Mouse (Mus musculus) MEL (cell line): ENCODE data around the gene Atp10b.

Experiments
- CTCF ChIP-seq, 3 experiments: IDR thresholded peaks in 2 of 3; conservative IDR thresholded peaks in 1 of 3; 2 replicates each; pipeline ENCODE4 v1.5.1; 2011 to 2012; ENCODE audit warnings: low read length in 3 of 3, low read depth in 2 of 3, mild to moderate bottlenecking in 2 of 3, improper control_type of control experiment in 1 of 3, inconsistent platforms in 1 of 3, mixed read lengths in 1 of 3, moderate library complexity in 1 of 3; ENCODE audit not compliant: control insufficient read depth in 1 of 3, insufficient read depth in 1 of 3, poor library complexity in 1 of 3, severe bottlenecking in 1 of 3
- EP300 ChIP-seq, 2 experiments: IDR thresholded peaks; 2 replicates each; pipeline ENCODE4 v1.6.1; 2011; ENCODE audit warnings: improper control_type of control experiment in 2 of 2, low read length in 2 of 2, low read depth in 1 of 2, mild to moderate bottlenecking in 1 of 2
- GATA1 ChIP-seq: IDR thresholded peaks from 2 replicates; pipeline ENCODE4 v1.6.1; 2011; ENCODE audit warnings: low read depth, low read length, improper control_type of control experiment
- KAT2A ChIP-seq: conservative IDR thresholded peaks from 2 replicates; pipeline ENCODE4 v1.6.1; 2012; ENCODE audit warnings: low read depth, low read length, improper control_type of control experiment, inconsistent platforms
- POLR2A ChIP-seq, 2 experiments: IDR thresholded peaks; 2 replicates each; pipeline ENCODE4 v1.6.1; 2011 to 2012; ENCODE audit warnings: low read length in 2 of 2, mild to moderate bottlenecking in 2 of 2, control low read depth in 1 of 2, improper control_type of control experiment in 1 of 2, low read depth in 1 of 2, moderate library complexity in 1 of 2; ENCODE audit not compliant: control insufficient read depth in 1 of 2, insufficient read depth in 1 of 2, poor library complexity in 1 of 2
- POLR2AphosphoS5 ChIP-seq: IDR thresholded peaks from 2 replicates; pipeline ENCODE4 v1.6.1; 2012; ENCODE audit warnings: low read depth, borderline replicate concordance, mild to moderate bottlenecking, inconsistent platforms, low read length, moderate library complexity, mixed read lengths

DNA sequence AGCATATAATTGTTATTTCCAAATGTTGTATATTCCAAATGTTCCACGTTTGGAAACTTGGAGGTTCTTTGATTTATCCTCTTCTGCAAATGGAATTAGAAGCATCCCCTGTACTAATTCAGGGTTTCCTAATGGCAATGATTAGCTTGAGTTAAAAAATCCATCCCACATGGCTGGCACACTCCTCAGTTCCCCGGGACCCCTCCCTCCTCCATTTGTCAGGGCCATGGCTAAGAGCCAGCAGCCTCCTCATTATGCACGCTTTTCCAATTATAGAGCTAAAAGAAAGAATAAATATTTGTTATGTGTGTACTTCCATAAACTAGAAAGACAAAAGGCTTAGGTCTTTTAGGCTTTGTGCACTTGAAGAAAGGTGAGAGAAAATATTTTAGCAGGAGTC is 53.9 kb downstream of the Atp10b start:
- TF ChIP-seq POLR2A (IDR thresholded peaks at IDR 0.05; ENCODE audit: control insufficient read depth in 1 of 2, insufficient read depth in 1 of 2, low read depth in 1 of 2, low read length in 2 of 2, poor library complexity in 1 of 2): no peak
- TF ChIP-seq CTCF (IDR thresholded peaks at IDR 0.05 in 2 of 3, conservative IDR thresholded peaks at IDR 0.05 in 1 of 3; ENCODE audit: control insufficient read depth in 1 of 3, insufficient read depth in 1 of 3, low read depth in 2 of 3, low read length in 3 of 3, poor library complexity in 1 of 3, severe bottlenecking in 1 of 3): no peak
- TF ChIP-seq KAT2A: no peak
- no peak for TF ChIP-seq POLR2AphosphoS5
- TF ChIP-seq EP300 (IDR thresholded peaks at IDR 0.05; ENCODE audit: low read depth in 1 of 2, low read length in 2 of 2): no peak
- TF ChIP-seq GATA1: no peak
